Mouse (Mus musculus) hindbrain, embryonic 14.5 days (tissue): ENCODE measurements around the gene Olfr763. TPM values are rescaled to one million over a fixed set of nuclear protein-coding genes. Genes with fewer than 3 reads are reported as not detected.
"Not testable (repeated sequence)": the region's sequence is repeated elsewhere in the genome, so short reads cannot be mapped to it uniquely, and the experiment has no call there.

Experiments used
- ATAC-seq: fragments of 200-750 bp; cut with Nextera tagmentation; 2 replicates; pipeline ENCODE4 v1.8.0; 2017; ENCODE audit warnings: moderate number of reproducible peaks, mild to moderate bottlenecking, moderate TSS enrichment, moderate library complexity; ENCODE audit not compliant: low FRiP score
- DNase-seq: peaks from one replicate; pipeline ENCODE4 v3.0.0-alpha.2; 2015; ENCODE audit warnings: low spot score
- H3K27ac ChIP-seq: fragments of 300-500 bp; sonication (generic); 2 replicates; pipeline ENCODE4 v1.5.1; 2014; ENCODE audit warnings: mild to moderate bottlenecking, moderate library complexity
- H3K27me3 ChIP-seq: fragments of 300-500 bp; sonication (generic); 2 replicates; pipeline ENCODE4 v1.6.1; 2014; ENCODE audit warnings: mild to moderate bottlenecking, low read length, mixed read lengths; ENCODE audit not compliant: control insufficient read depth, insufficient read depth
- H3K36me3 ChIP-seq: fragments of 300-500 bp; sonication (generic); replicated peaks from 2 replicates; pipeline ENCODE4 v1.6.1; 2014; ENCODE audit not compliant: control insufficient read depth, insufficient read depth
- H3K4me1 ChIP-seq: fragments of 300-500 bp; sonication (generic); replicated peaks from 2 replicates; pipeline ENCODE4 v1.6.1; 2014; ENCODE audit warnings: antibody characterized with exemption, low read length, mixed read lengths; ENCODE audit not compliant: control insufficient read depth, insufficient read depth
- H3K4me2 ChIP-seq: fragments of 300-500 bp; sonication (generic); replicated peaks from 2 replicates; pipeline ENCODE4 v1.6.1; 2014; ENCODE audit warnings: mild to moderate bottlenecking, moderate library complexity
- H3K4me3 ChIP-seq: fragments of 300-500 bp; sonication (generic); replicated peaks from 2 replicates; pipeline ENCODE4 v1.5.1; 2014; ENCODE audit warnings: mild to moderate bottlenecking, low read length
- H3K9ac ChIP-seq: fragments of 300-500 bp; sonication (generic); 2 replicates; pipeline ENCODE4 v1.6.1; 2014
- H3K9me3 ChIP-seq: fragments of 300-500 bp; sonication (generic); 2 replicates; pipeline ENCODE4 v1.6.1; 2016; ENCODE audit warnings: low read length; ENCODE audit not compliant: control insufficient read depth
- WGBS: fragments of 180-500 bp; shearing (Covaris S2); extraction: QIAGEN DNeasy Blood & Tissue Kit; methylation state at CpG from one replicate; pipeline ENCODE4 v1.1.7; 2014; 5-methylcytosine and 5-hydroxymethylcytosine counted together
- polyA plus RNA-seq: library from polyadenylated mRNA; unstranded; fragments of >200 nt; fragmentation: Nextera tagmentation; extraction: Ambion mirVana; gene quantifications from 2 replicates; pipeline ENCODE4 v1.2.1, GENCODE M21; 2014

The Olfr763 gene
- polyA plus RNA-seq, 1 experiment from 2014 or later, result not detected

DNA sequence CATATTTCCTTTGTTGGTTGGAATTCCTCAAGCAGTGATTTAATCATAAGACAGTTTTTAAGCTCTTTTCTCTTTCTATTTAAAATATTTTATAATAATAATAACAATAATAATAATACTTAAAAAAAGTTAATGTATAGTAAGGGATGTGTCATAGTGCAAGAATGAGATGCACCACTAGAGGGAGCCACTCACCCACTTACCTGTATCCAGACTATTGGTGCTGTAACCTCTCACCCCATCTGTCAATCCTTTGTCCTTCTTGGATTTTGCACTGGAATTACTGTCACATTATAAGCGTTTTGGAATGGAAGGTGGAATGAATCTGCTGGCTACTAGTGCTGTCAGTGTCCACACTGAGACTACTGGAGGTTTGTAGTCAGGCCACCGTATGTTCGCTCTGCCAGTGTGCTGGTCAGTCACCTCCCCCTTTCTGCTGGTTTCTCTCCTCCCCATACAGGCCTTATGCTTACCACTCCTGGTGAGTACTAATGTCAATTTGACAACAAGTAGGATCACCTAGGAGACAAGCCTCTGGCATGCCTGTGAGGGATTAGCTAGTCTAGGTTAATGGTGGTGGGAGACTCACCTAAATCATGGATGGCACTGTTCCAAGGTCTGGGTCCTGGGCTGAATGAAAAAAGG is 15.5 kb downstream of the Olfr763 start:
- no peaks in the 10 kb centered on the region for H3K36me3 ChIP-seq
- H3K9me3 ChIP-seq, result no peaks in the 10 kb centered on the region
- H3K9ac ChIP-seq, result no peak overlapping the region
- DNase-seq, result peak; percentile 78
- no peaks in the 10 kb centered on the region for H3K27me3 ChIP-seq
- no peaks in the 10 kb centered on the region for H3K4me1 ChIP-seq
- H3K4me2 ChIP-seq, result no peak overlapping the region
- WGBS, result 62% methylated on average over 3 of the region's 3 CpGs
- ATAC-seq, result peak; percentile 85
- H3K4me3 ChIP-seq, result no peak overlapping the region
- H3K27ac ChIP-seq, result no peak overlapping the region

DNA sequence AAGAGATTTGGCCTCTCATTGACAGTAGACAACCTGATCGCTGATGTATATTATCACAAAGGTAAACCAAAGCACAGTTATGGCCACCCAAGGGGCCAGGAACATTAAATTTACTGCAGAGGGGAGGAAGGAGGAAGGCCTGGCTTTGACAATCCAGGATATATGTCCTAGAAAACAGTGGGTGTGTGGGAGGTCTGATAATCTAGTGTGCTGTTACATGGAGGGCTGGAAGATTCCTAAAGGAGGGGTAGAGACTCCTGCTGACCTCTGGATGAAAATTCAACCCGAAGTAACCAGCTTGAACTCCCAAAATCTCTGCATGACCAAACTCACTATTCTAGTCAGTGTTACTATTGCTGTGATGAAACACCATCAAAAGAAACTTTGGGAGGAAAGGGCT is 17.8 kb downstream of the Olfr763 start:
- 78% methylated on average over 2 of the region's 2 CpGs for WGBS
- no peak overlapping the region for H3K9ac ChIP-seq
- no peak for ATAC-seq
- H3K27ac ChIP-seq, result no peak overlapping the region
- H3K9me3 ChIP-seq, result no peaks in the 10 kb centered on the region
- no peaks in the 10 kb centered on the region for H3K27me3 ChIP-seq
- no peak for DNase-seq
- no peaks in the 10 kb centered on the region for H3K4me1 ChIP-seq
- H3K4me2 ChIP-seq, result no peak overlapping the region
- no peak overlapping the region for H3K4me3 ChIP-seq
- H3K36me3 ChIP-seq, result no peaks in the 10 kb centered on the region

DNA sequence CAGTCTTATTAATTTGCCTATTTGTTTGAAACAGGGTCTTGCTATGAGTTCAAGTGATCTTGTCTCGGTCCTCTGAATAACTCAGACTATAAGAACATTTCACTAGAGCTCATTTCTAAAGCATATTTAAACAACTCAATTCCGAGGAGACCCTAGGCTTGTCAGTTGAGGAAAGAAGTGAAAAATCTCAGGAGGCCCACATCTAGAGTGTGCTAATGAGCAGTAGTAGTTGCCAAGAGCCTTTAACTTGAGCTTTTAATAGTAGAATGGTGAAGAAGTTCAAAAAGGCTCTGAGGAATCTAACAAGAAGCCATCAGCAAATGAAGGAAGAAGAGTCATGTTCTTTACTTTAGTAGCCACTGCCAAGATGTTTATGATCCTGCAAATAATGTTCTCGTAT is 29.2 kb downstream of the Olfr763 start, which contains the start of gene Olfr764-ps1:
Olfr764-ps1 (minus strand) TSS at position 101 of the 400 bp plus-strand sequence.
- H3K9ac ChIP-seq, result no peak within 1 kb of the TSS
- no peaks in the 10 kb centered on the region for H3K9me3 ChIP-seq
- no peak within 1 kb of the TSS for H3K4me3 ChIP-seq
- H3K27ac ChIP-seq, result no peak within 1 kb of the TSS
- no peak for ATAC-seq
- 87% methylated on average over 3 of the region's 3 CpGs for WGBS
- no peaks in the 10 kb centered on the region for H3K36me3 ChIP-seq
- no peaks in the 10 kb centered on the region for H3K4me1 ChIP-seq
- H3K27me3 ChIP-seq, result no peaks in the 10 kb centered on the region
- no peak within 1 kb of the TSS for H3K4me2 ChIP-seq
- no peak for DNase-seq

DNA sequence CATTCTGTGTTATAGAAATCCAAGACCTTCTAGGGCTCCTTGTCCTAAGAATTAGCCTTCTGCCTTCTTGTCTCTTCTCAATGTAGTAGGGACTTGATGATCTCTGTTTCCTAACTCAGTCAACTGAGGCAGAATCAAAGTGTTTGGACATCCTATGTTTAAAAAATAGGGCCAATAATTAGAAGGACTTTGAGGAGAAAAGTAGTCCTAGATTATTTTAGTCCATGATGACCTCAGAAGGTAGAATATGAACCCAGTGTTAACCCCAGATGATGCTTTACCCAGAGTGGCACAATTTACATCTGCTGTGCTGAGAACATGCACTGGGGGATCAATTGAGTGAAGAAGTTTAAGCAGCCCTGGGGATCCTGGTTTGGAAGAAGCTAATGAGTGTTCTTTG is 39.3 kb downstream of the Olfr763 start, which contains the start of gene Olfr765:
Olfr765 (minus strand) TSS at position 101 of the 400 bp plus-strand sequence.
- H3K9ac ChIP-seq, H3K4me2 ChIP-seq, ATAC-seq, H3K9me3 ChIP-seq, H3K27me3 ChIP-seq, H3K27ac ChIP-seq, DNase-seq, H3K4me3 ChIP-seq, H3K4me1 ChIP-seq, H3K36me3 ChIP-seq: not testable (repeated sequence)

Other genes with a start within 250 kb of the Olfr763 start
- 0.65 and 0.80 TPM in 2 replicates for gene Mmp19, start 219.9 kb upstream of the Olfr763 start, polyA plus RNA-seq
- gene Dnajc14, start 206.7 kb upstream of the Olfr763 start, polyA plus RNA-seq, result 34.6 and 35.1 TPM in 2 replicates
- 13.3 and 14.8 TPM in 2 replicates for gene Tmem198b, start 206.4 kb upstream of the Olfr763 start, polyA plus RNA-seq
- gene Sarnp, start 193.5 kb upstream of the Olfr763 start, polyA plus RNA-seq, result 137 and 139 TPM in 2 replicates
- 27.8 and 28.4 TPM in 2 replicates for gene Ormdl2, start 189.1 kb upstream of the Olfr763 start, polyA plus RNA-seq
- 5.9 and 6.7 TPM in 2 replicates for gene Gdf11, start 119.1 kb upstream of the Olfr763 start, polyA plus RNA-seq
- 215 and 239 TPM in 2 replicates for gene Cd63, start 109.8 kb upstream of the Olfr763 start, polyA plus RNA-seq
- gene Rdh5, start 87.9 kb upstream of the Olfr763 start, polyA plus RNA-seq, result 17.6 and 20.4 TPM in 2 replicates
- 228 and 269 TPM in 2 replicates for gene Bloc1s1, start 86.8 kb upstream of the Olfr763 start, polyA plus RNA-seq
- 6.2 and 7.2 TPM in 2 replicates for gene Itga7, start 77.0 kb upstream of the Olfr763 start, polyA plus RNA-seq
- not detected in 2 replicates for gene Mettl7b, start 49.8 kb upstream of the Olfr763 start, polyA plus RNA-seq
- gene Olfr9, start 21.4 kb upstream of the Olfr763 start, polyA plus RNA-seq, result not detected in 2 replicates
- gene Olfr764-ps1, start 29.1 kb downstream of the Olfr763 start, polyA plus RNA-seq, result not detected in 2 replicates
- not detected in 2 replicates for gene Olfr765, start 39.2 kb downstream of the Olfr763 start, polyA plus RNA-seq
- not detected in 2 replicates for gene Olfr766-ps1, start 58.2 kb downstream of the Olfr763 start, polyA plus RNA-seq
- not detected in 2 replicates for gene Olfr767, start 72.1 kb downstream of the Olfr763 start, polyA plus RNA-seq
- not detected in 2 replicates for gene Olfr768, start 88.6 kb downstream of the Olfr763 start, polyA plus RNA-seq
- not detected in 2 replicates for gene Olfr769, start 107.1 kb downstream of the Olfr763 start, polyA plus RNA-seq
- gene Olfr770, start 128.2 kb downstream of the Olfr763 start, polyA plus RNA-seq, result not detected in 2 replicates
- not detected in 2 replicates for gene Olfr771, start 154.0 kb downstream of the Olfr763 start, polyA plus RNA-seq
- not detected in 2 replicates for gene Olfr772, start 167.1 kb downstream of the Olfr763 start, polyA plus RNA-seq
- gene Olfr773, start 176.6 kb downstream of the Olfr763 start, polyA plus RNA-seq, result not detected in 2 replicates
- not detected in 2 replicates for gene Olfr774, start 225.4 kb downstream of the Olfr763 start, polyA plus RNA-seq
- gene Olfr775, start 237.6 kb downstream of the Olfr763 start, polyA plus RNA-seq, result not detected in 2 replicates
- not detected in 2 replicates for gene Olfr776, start 248.3 kb downstream of the Olfr763 start, polyA plus RNA-seq